Mouse (Mus musculus) heart, postnatal 10 days (tissue): ENCODE data around the gene Gm20388. TPM values are rescaled to one million over a fixed set of nuclear protein-coding genes. Genes with fewer than 3 reads are reported as not detected.
A peak's percentile ranks its signal among the peaks of the same experiment; 100 is the strongest.
"Not testable (repeated sequence)": the region's sequence is repeated elsewhere in the genome, so short reads cannot be mapped to it uniquely, and the experiment has no call there.

Experiments
- DNase-seq, 2 experiments: peaks; one replicate each; pipeline ENCODE4 v3.0.0; 2021
- intact Hi-C: fragments of 180-260 bp; cut with DNase I; formaldehyde crosslinking; loops from one replicate; pipeline ENCODE4 v1.15.1; 2025
- total RNA-seq, 2 experiments: library from RNA; stranded (reverse); gene quantifications; 2 replicates each; pipeline ENCODE4 v1.2.3; 2021

Gm20388 gene
- total RNA-seq, 2 experiments from 2014 or later: 2.0 to 2.2 TPM

- DNase-seq: peak; percentile 63 to 79
- intact Hi-C loops: loop anchor here (5.0 kb wide), 1 partner anchor 61 kb away; the partner anchor contains the start of gene Rpl13
These were observed 3130.6 kb downstream of the Gm20388 start for GRCm38 (mm10) chr8:123041008-123041773.

- no peak for DNase-seq
- intact Hi-C loops: loop anchor here (1.0 to 5.0 kb wide), 3 partner anchors 23 to 135 kb away; partner anchors contain the start of gene Rpl13
These were observed 3131.1 kb downstream of the Gm20388 start for GRCm38 (mm10) chr8:123041774-123042105.

- intact Hi-C loops: loop anchor here (1.0 to 5.0 kb wide), 3 partner anchors 22 to 136 kb away; partner anchors contain the start of gene Rpl13
- DNase-seq: peak; percentile 100
These were observed 3131.7 kb downstream of the Gm20388 start, which contains the start of gene Ankrd11 for GRCm38 (mm10) chr8:123042158-123042973. Ankrd11 (minus strand) TSS chr8:123042277.

DNA sequence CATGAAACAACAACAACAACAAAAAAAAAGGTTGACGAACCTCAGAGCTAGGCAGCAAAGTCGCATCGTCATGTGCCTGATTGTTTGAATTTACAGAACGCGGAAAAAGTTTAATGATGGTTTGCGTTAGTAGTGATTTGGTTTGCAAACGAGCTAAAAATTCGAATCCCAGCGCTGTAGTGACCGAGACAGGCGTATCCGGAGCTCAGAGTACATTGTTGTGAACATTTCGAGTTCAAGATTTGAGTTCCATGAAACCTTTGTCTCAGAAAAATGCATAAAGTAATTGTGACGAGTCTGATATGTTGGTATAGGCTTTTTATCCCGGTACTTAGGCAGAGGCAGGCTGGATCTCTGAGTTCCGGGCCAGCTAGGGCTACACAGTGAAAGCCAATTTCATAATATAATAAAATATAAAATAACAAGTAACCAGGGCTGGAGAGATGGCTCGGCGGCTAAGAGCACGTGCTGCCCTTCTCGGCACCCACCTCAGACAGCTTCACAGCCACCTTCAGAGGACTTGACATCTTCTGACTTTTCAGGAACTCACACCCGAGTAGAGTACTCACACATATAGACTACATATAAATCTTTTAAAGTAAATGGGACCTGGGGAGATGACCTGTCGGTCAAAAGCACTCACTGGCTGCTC, 3132.5 kb downstream of the Gm20388 start:
- intact Hi-C loops: loop anchor here (1.0 to 5.0 kb wide), 3 partner anchors 22 to 137 kb away; partner anchors contain the start of gene Rpl13

DNA sequence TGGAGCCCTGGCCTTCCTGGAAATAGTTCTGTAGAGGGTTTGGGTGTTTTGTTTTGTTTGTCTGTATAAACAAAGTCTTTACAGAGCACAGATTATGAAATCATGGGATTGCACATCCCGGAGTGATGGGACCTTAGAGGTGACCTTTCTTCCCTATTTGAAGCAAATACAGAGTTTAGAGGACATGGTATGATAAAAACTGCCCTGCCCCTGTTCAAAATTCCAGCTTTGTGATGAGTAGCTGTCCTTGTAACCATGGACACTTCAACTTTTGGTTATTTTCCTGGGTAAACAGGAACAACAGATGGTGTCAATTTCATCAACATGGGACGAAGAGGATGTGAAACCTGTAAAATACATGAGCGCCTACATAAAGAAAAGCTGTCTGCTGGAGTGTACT, 3133.3 kb downstream of the Gm20388 start:
- DNase-seq: no peak
- intact Hi-C loops: loop anchor here (2.0 to 5.0 kb wide), 2 partner anchors 21 to 58 kb away; partner anchors contain the start of gene Rpl13

More for the DNA sequence above, 3132.5 kb downstream of the Gm20388 start:
- DNase-seq: no peak

- intact Hi-C loops: loop anchor here (5.0 kb wide), 1 partner anchor 57 kb away; the partner anchor contains the start of gene Rpl13
- DNase-seq: not testable (repeated sequence)
These were observed 3134.2 kb downstream of the Gm20388 start for GRCm38 (mm10) chr8:123044743-123045425.

- no peak for DNase-seq
- intact Hi-C loops: no loop called here
These were observed 3136.1 kb downstream of the Gm20388 start for GRCm38 (mm10) chr8:123046706-123047105.

DNA sequence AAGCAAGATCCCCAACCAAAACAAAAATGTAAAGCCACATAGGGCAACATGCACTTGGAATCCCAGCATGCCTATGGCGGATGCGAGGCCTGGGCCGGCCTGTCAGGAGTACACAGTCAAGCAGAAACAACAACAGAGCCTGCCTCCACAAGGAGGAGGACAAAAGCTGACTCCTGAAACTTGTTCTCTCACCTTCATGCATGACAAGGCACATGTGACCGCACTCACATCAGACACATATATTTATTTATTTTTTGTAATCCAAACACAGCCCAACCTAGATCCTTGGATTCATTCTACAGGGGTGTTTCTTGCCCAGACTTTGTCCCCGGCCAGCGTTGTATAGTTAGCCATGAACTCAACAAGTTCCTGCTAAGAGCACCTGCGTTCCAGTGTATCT, 3137.2 kb downstream of the Gm20388 start:
- DNase-seq: no peak
- intact Hi-C loops: no loop called here

GRCm38 (mm10) chr8:123048402-123048801, 3137.8 kb downstream of the Gm20388 start:
- no peak for DNase-seq
- intact Hi-C loops: no loop called here

DNA sequence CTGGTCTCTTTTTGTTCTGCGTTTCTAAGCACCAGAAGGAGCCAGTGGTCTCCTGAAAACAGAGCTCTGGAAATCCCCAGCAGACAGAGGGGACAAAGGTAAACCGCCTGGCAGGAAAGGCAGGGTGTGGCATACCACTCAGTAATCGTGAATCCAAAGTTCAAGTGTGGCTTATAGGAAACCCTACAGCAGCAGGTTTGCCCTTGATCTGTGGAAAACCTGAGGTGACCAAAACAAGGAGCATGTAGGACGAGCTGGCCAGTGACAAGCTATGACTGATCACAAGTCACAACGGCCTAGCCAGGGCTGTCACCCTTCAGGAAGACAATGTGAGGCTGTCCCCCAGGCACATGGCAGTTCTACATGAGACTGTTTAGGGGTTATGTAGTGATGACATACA, 3140.8 kb downstream of the Gm20388 start:
- intact Hi-C loops: no loop called here
- DNase-seq: no peak

DNA sequence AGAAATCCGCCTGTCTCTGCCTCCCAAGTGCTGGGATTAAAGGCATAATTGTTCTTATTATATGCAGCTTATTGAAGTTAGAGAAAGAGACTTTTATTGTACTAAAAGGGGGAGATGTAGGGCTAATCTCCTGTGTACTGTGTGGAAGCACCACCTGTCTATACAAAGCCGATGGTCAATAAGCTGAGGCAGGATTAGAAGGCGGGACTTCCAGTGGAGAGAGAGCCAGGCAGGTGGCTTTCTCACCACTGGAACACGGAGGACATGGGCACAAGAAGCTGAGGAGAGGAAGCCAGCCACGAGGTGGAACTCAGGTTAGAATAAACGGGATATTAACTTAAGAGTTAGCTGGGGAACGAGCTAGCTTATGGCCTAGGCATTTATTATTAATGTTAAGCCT, 3152.1 kb downstream of the Gm20388 start, which contains the start of gene Spg7:
TSS of gene Spg7 (plus strand) at position 222 of the 400 bp plus-strand sequence.
- no peak for DNase-seq
- intact Hi-C loops: no loop called here

DNA sequence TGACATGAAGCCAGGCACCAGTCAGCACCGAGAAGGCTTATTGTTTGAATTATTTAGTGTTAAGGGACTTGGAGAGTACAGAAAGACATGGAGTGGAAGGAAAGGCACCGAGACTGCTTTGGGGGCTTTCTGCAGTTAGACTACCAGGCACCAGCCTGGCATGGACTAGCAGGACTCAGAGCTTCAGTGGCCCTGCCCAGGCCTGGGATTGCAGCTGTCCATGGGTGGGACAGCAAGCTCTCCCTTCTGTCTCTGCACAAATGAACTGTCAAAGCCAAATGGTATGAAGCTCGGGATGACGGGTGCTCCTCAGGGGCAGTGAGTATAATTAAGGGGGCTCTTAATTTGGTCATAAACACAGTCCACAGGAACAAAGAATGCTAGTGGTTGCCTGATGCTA, 3153.4 kb downstream of the Gm20388 start:
- intact Hi-C loops: loop anchor here (2.0 kb wide), 1 partner anchor 21 kb away; the partner anchor contains the start of gene Ankrd11
- DNase-seq: peak in 1 of 2 experiments; percentile 7

- no peak for DNase-seq
- intact Hi-C loops: loop anchor here (1.0 to 5.0 kb wide), 3 partner anchors 22 to 228 kb away; partner anchors contain the start of gene Ankrd11
These were observed 3154.2 kb downstream of the Gm20388 start for GRCm38 (mm10) chr8:123064809-123065213.

DNA sequence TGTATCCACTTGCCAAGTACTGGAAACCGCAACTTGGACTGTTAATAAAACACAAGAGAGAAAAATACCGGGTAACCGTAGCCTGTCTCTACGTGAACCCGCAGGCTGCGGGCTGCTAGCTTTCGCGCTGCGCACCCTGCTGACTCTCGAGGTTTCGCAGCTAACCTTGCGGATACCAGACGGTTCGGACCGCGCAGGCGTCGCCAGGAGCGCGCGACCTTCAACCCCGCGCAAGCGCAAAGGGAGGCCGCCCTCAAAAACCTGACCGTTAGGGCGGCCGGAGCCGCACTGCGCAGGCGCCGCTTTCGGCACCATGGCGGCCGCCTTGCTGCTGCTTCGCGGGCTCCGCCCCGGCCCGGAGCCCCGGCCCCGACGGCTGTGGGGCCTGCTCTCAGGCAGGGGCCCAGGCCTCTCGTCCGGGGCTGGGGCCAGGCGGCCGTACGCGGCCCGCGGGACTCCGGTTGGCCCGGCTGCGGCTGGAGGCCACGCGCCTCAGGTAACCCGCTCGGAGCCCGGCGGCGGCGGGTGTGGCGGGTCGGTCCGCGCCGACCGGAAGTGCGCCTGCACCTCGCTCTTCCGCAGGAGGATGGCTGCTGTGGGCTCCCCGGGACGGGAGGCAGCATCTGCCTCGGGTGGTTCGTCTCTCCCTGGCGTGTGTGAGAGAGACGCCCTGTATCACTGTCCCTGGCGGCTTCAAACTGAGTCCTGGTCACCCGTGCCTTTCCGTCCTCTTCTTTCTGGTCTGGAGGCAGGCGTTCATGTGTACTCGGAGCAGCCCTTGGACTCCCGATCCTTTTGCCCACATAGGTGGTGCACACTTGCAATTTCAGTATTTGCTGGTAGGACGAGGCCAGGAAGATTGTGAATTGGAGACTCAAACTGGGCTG, 3154.8 kb downstream of the Gm20388 start:
- DNase-seq: peak; percentile 97
- intact Hi-C loops: loop anchor here (1.0 to 5.0 kb wide), 3 partner anchors 23 to 228 kb away; partner anchors contain the start of gene Ankrd11

- no peak for DNase-seq
- intact Hi-C loops: loop anchor here (5.0 kb wide), 1 partner anchor 229 kb away; no protein-coding TSS in a partner anchor
These were observed 3155.6 kb downstream of the Gm20388 start for GRCm38 (mm10) chr8:123066101-123066683.

- peak; percentile 64 to 68 for DNase-seq
- intact Hi-C loops: no loop called here
These were observed 3160.5 kb downstream of the Gm20388 start for GRCm38 (mm10) chr8:123071176-123071575.

- intact Hi-C loops: no loop called here
- no peak for DNase-seq
These were observed 3166.6 kb downstream of the Gm20388 start for GRCm38 (mm10) chr8:123077213-123077612.

DNA sequence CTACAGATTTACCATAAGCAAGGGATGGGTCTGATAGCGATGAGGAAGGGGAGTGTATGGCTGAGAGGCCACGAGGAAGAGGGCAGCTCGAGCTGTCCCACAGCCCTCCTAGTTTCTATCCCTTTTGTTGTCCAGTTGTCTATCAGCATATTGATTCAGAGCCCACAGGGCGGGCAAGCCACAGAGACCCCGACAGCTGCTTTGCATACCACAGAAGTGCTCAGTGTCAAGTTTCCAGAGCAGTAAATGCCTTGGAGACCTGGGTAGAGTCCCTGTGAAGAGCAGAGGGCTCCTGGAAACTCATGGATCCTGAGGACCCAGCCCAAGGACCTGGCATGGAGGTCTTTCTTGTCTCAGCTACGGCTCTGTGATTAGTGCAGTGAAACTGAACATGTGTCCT, 3172.4 kb downstream of the Gm20388 start:
- no peak for DNase-seq
- intact Hi-C loops: no loop called here
